Mouse (Mus musculus) inflammation-experienced regulatory T-cells, adult 6 months (primary cell): ENCODE data around the gene Sfxn5. TPM values are rescaled to one million over a fixed set of nuclear protein-coding genes. Genes with fewer than 3 reads are reported as not detected.

Source experiments
- ATAC-seq: one replicate; pipeline ENCODE4 v1.8.0; 2017
- polyA plus RNA-seq, 3 experiments: library from polyadenylated mRNA; unstranded; fragments of 100-300 nt; shearing (Covaris generic); gene quantifications; one replicate each; pipeline ENCODE4 v1.2.1; 2017

Sfxn5 gene
- polyA plus RNA-seq, 3 experiments from 2014 or later = 1.4 to 3.3 (median 2.1) TPM

DNA sequence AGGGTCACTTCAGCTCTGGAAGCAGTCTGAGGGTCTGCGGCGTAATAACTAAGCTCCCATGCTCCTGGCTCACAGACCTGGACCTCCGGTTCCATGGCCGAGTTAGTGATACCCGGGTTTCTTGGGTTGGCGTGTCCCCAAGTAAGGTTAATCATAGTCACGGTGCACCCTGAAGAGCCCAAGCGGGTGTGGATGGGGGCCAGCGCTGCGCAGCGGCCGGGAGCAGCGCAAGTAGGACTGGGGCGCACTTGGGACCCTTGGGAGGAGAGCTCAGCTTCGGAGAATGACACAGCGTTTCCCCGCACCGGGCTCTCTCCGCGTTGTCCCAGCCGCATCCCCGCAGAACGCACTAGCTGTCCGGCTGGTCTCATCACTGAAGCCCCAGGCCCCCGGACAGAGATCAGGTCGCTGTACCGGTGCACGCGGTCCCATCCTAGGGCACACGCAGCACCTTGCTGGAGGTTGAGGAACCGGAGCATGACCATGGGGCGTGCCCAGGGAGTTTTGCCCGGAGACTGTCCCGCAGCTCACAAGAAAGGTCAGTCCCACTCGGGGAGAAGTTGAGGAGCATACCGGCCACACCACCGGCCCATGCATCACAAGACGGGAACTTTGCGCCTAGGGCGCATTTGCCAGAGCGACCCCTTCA is 747 bp downstream of the Sfxn5 start:
- peak; percentile 7 for ATAC-seq

DNA sequence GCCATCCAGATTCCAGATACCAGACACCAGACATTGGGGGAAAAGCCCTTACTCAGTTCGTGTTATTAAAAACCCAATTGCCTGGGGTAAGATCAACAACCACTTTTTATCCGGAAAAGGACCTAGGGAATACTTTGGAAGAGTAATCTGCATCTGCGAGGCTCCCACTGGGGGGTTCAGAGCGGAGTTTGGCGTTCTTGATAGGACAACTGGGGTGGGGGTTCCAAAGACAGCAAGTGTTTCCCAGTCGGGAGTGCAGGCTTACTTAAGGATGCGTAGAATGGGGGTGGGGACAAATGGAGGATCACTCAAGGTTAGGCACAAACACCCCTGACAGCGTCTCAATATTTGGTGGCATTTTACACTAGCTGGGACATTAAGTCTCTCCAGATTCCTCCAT is 1.5 kb downstream of the Sfxn5 start:
- ATAC-seq = no peak

DNA sequence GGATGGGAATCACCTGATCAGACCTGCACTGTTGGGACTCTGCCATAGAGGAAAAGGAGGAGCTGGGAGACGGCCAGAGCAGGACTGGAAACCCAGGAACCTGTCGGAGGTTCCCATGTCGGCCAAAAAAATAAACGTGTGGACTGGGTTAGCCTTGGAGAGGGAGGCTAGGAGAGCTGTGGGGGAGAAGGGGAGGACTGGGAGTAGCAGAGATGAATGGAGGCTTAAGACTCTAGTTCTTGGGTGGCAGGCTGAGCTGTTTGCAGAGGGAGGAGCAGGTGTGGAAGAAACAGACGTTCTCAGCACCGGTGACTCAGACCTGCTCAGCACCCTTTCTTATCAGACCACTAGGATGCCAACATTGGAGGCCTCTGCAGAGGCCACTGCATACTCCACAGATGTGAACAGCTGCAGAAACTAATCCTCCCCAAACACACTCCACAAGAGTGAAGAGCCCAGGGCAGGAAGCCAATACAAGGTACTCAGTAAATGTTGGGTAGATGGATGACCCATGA is 1.9 kb downstream of the Sfxn5 start:
- no peak for ATAC-seq

DNA sequence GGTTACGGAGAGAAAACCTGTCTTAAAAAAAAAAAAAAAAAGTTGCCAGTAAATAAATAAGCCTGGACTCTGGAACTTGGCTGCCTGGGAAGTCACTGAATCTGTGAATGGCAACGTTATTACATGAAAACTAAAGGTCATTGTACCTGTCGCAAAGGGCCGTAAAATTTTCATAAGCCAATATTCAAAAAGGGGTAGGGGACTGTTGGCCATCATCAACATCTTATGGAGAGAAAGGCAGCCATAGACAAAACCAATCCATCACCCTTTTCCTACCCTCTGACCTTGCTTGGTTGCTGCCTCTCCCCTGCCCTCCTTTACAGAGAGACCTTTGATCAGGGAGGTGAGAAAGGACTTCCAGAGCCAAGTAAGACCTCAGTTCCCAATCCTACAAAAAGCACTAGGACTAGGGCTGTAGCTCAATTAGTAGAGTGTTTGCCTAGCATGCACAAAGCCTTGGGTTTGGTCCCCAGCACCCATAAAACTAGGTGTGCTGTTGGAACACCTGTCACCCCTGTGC is 3.5 kb downstream of the Sfxn5 start:
- no peak for ATAC-seq

DNA sequence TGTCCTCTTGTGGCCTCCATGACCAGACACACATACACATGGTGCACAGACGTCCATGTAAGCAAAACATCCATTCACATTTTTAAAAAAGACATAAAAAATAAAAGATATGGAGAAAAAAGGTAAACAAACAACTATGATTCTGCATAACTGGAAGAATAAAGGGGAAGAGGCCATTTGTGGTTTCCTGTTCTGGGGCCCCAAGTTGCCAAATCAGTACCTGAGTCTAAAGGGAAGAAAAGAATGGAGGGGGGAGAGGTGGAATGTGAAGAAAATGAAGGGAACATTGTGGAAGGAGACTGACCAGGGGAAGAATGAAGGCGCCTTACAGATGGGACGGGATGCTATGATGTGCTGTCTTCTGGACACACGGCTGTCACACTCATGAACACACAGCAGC is 6.7 kb downstream of the Sfxn5 start:
- no peak for ATAC-seq

DNA sequence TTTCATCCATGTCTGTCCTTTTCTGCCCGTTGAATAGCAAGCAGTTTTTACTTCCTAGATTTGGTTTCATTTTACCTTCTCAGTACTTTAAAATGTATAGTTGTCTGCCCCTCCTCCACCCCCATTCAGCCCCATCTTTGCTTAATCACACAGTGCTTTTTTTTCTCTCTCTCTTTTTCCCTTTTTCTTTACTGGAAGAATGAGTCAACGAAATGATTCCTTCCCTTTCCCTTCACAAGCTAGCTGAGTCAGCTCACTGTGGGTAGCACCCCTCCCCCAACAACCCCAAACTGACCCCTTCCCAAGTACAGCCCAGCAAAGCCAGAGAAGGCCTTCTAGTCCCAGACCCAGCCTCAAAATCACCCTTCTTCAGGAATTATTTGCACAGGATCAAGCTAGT is 8.1 kb downstream of the Sfxn5 start:
- no peak for ATAC-seq

DNA sequence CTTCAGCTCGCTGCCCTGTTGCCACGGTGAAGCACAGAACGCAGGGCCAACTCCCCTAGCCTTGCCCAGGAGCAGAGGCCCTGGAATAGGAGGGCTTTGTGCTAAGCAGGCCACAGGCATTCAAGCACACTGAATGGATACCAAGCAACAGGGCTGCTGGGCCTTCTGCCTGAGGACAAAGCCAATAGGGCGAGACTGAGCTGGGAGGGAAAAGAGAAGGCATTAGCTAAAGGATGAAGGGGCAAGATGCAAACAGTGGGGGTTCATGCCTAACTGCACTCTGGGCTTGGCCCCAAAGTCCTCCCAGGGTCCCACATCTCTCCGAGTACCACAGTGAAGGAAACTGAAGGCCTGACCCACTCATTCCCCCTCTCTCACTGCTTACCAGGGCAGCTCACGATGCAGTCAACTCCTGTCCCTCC is 12.8 kb downstream of the Sfxn5 start:
- no peak for ATAC-seq

DNA sequence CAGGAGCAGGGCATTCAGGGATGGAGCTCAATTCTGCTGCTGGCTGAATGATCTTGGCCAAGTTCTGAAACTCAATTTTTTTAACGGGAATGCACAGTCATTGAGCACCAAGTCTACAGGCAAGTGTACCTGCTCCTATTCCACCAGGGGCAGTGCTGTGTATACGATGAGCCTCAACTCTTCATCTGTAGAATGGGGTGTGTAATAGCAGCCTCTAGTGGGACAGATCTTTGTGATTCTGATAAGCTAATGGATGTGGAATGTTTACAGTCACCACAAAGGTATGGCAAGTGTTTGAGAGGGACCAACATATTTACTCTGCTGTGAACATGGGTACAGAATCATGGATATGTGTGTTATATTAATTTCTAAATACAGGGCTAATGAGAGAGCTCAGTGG is 17.0 kb downstream of the Sfxn5 start:
- no peak for ATAC-seq

DNA sequence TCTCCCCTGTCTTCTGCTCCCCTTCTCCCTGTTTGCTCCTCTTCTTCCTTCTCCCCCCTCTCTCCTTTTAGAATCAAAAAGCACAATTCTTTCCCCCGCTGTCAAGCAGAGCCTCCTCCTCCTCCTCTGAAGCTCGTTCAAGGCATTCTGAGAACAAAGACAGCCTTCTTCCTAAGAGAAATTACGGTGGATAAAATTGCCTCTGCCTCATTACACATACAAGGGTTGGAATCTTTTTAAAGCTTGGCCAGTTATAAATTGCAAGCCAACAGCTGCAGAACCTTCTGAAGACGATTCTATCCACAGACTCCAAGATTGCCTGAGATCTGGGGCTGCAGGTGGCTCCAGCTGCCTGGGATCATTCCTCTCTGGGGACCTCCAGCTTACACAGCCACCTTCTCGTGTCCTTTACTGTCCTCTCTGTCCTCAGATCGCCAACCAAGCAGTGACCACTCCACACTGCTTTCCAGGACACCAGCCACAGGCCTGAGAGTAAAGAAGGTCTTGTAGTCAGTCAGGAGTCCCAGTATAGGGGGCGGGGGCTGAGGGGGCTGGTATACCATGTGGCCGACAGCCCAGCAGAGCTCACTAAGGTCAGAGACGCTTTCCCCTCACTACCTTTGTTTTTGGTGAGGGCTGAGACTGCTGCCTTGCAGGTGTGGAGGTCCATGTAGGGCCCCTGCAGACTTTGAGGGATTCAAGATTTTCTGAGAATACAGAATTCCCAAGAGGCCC is 19.0 kb downstream of the Sfxn5 start:
- no peak for ATAC-seq

DNA sequence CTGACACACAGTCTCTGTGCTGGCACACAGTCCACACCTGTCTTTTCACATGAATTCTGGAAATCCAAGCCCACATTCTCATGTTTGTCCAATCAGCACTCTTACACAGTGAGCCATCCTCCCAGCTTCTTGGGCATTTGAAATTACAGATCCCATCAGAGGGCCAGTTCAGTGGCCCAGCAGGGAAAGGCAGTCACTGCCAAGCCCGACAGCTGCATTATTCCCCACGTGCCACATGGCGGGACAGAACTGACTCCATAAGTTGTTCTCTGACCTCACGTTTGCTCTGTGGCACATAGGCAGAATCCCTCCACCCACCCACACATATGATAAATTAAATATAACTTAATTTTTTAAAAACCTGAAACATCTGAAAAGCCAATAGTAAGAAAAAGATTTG is 25.3 kb downstream of the Sfxn5 start:
- no peak for ATAC-seq

DNA sequence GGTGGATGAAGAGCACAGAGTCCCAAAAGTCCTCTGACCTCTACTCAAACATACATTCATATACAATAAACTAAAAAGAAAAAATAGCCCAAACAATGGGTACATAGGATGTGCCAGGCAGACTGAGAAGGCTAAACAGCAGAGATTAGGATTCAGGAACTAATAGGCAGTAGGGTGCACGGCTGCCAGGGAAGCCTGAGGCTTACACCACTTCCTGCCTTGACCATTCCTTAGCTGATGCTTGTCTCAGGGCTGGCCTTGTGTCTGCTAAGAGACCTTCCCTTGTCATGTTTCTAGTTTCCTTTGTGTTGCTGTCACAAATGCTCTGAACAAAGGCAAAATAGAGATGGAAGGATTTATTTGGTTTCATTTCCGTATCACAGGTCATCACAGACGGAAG is 26.8 kb downstream of the Sfxn5 start:
- ATAC-seq = no peak

DNA sequence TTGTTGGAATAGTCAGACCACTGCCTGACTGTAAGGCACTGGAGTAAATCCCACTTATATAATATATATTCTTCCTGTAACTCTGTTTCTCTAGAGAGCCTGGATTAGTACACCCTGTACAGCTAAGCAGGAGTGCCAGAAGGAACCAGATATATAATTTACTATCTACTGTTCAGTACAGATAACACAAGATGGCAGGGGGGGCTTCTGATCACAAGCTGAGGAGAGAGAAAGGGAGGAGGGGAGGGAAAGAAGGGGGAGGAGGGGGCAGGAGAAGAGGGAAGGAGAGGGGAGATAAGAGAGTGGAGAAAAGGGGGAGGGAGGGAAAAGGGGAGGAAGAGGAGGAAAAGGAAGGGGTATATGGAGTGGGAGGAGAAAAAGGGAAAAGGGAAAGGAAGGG is 27.4 kb downstream of the Sfxn5 start:
- no peak for ATAC-seq

DNA sequence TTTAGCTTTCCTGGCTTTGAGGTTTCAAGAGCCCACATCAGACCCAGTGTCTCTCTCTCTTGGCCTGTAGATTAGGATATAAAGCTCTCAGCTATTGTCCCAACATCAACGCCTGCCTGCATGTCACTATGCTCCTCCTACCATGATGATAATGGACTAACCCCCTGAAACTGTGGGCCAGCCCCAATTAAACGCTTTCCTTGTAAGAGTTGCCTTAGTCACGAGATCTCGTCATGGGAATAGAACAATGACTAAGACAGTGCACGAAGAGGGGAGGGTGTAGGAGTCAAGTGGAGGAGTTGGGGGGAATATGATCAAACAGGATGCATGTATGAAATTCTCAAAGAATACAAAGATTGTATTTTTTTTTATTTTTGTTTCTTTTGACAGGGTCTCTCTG is 28.3 kb downstream of the Sfxn5 start:
- ATAC-seq = no peak

DNA sequence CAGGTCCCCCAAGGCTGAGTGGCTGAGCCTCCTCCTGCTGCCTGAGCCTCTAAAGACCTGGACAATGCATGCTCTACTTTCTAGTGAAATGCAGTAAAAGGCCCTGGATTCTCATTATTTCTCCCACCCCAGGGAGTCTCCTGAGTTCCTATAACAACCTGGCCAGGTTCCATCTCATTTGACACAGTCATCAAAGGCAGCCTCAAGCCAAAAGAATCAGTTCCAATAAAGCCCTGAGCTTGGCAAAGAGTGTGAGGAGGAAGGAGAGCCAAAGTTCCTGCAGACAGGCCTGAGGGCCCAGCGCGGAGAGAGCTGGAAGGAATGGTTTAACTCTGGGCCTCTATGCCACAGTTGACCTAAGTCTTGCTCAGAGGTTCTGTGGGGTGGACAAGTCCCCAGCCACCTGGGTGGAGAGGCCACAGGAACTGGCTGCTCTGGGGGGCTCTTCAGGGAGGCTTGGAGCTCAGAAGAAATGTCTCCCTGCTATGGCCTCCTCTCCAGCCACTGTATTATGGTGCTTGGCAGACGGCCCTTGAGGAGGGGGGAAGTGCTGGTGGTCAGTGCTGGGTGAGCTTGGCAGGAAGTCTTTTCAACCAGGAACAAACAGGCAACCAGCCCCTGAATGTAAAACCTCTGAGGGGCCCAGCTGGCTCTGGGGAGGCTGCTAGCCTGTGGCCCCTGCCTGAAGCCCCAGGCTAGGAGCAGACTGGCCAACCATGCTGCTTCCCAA is 30.7 kb downstream of the Sfxn5 start:
- ATAC-seq = no peak

DNA sequence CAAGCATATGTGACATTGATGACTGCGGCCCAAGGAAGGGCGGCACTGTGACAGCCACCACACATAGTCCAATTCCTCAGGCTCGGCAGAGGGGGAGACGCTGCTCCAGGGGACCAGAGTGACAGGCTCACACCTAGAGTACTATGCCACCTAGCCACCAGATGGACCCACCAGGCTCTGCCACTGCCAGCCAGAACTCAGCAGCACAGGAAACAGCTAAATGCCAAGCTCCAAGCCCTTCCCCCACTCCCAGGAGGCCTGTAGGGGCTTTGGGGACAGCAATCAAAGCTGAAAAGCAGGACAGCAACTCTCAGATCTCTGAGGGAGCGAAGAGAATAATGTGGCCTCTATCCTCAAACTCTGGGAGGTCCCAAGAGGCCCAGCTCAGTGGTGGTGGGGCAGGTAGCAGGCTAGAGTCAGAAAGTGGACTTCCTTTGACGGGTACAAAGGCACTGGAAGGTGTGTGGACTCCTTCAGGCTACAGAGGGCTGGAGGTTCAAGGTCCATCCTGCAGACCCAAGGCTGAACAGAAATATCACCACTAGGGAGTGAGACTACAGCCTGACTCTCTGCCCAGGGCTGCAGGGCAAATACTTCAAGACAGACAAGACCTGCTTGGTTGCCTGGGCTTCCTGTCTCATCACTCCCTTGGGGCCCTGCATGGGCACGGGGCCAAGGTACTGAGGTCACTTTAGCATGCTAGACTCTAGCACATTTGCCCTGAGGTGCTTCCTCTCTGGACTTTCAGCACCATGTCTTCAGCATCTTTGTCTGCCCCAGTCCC is 37.6 kb downstream of the Sfxn5 start:
- no peak for ATAC-seq

DNA sequence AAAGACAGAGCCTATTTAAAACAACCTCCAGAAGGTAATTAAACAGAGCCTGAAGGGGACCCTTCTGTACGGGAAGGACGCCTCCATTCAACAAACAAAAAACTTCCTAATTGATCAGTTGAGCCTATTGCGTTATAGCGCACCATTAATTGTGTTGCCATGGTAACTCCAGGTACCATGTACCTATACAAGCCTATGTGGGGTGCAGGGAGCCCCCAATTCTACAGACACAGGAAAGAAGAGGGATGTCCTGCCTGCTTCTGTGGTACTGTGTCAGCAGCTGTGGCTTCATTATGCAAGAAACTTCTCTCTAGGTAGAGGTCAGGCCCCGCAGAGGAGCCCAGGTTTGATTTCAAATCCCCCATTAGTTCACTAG is 39.2 kb downstream of the Sfxn5 start:
- no peak for ATAC-seq

DNA sequence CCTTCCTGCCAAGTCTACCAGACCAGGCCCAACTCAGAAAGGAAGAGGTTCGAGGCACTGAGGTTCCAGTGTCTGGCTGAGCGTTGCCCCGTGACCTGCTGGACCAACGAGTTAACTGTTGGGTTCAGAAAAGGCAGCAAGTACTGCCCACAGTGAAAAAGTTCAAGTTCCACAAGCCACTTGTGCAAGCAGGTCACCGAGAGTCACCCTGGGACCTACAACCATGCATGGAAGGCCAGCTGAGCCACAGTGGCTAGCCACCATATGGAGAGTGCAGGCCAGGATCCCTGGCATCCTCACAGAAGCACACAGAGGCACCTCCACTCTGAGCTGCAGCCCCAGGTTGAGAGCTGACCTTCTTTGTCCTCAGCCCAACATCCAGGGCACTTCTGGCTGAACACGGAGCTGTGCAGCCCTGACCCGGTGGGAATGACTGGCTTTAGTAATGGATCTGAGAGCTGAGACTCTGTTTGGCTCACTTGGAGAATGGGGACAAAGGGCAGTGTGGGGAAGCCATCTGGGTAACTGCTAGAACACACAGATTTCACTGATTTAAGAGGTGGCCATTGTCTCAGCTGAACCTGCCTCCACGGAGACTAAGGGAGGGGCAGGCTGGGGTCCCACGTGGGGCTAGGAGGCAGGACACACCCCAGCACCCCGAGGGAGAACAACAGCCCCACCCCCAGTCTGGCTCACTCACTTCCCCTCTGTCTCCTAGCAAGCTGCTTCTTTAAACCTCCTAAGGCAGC is 39.8 kb downstream of the Sfxn5 start:
- ATAC-seq = no peak

DNA sequence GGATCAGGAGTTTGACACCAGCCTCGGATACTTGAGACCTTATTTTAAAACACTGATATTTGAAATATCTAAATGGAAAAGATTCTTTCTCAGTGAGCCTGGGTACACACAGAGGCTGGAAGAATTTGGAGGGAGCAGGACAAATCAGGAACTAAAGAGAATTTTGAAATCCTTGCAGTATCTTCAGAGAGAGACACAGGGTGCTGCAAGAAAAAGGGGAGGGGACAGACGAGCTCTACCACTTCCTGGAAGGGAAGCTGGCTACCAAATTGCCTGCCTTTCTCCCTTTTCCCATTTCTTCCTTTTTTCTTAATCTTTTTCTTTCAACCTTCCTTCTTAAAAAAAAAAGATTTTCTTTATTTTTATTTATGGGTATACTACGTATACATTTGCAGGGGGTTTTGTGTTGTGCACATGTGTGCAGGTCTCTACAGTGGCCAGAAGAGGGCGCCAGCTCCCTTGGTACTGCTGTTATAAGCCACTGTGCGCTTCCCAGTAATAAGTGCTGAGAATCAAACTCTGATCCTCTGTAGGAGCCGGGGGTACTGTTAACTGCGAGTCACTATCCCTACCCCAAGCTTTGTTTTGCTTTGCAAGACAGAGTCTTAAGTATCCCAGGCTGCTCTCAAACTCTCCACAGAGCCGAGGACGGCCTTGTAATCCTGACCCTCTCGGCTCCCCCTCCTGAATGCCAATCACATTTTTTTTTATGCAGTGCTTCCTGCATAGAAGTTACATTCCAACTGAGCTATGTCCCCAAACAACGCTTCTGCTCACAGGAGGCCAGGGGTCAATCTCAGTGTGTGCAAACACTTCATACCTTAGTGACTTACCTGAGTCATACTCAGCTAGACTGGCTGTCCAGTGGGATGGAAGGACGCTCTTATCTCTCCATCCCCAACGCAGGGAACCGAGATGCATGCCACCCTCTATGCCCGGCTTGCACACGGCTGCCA is 42.1 kb downstream of the Sfxn5 start:
- ATAC-seq = no peak

DNA sequence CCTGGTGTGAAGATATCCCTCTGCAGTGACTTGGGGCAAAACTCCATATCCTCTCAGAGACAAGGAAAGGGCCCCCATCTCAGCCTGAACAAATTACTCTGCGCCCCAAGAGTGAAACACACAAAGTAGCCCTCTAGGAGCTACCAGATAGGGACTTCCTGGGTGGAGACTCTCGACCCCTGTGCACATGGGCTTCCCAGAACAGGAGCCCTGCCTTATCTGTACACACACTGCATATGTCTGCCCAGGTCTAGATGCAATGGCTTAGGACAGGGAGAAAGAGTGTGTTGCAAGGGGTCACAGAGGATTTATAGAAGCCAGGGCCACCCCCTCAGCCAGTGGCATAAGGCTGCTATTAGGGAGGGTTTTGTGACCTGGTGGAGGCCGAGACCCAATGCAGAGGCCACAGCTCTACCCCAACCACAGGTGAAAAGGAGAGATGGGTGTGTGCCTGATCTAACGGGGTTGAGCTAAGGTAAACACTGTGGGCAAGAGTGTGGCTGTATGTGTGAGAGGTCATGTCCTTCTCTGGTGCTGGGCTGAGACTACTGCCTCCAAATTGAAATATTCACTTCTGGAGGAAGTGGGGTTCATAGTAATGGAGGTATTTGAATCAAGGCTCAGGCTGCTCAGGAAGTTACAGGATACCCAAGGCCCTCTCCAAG is 44.9 kb downstream of the Sfxn5 start:
- ATAC-seq = no peak
